Mouse (Mus musculus) testis, postnatal 14 days (tissue): Measurements from ENCODE around the gene Pfkfb3.
A peak's percentile ranks its signal among the peaks of the same experiment; 100 is the strongest.
"Not testable (repeated sequence)": the region's sequence is repeated elsewhere in the genome, so short reads cannot be mapped to it uniquely, and the experiment has no call there.

Experiments
- DNase-seq: peaks from one replicate; pipeline ENCODE4 v3.0.0; 2021; ENCODE audit warnings: low spot score

Pfkfb3 gene

DNA sequence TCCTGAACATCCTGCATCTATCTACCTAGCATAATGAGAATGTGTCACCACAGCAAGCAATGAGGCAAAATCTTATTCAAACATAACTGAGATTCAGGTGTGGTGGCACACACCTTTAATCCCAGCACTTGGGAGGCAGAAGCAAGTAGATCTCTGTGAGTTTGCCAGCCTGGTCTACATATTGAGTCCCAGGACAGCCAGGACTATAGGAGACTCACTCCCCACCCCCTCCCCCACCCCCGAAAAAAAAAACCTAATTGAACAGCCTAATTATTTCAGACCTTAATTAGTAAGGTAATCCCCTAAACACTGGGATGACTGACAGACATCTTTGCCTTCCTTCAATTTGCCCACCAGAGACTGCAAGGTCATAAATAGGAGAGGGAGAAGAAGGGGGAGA, 2.2 kb downstream of the Pfkfb3 start:
- DNase-seq, result no peak

DNA sequence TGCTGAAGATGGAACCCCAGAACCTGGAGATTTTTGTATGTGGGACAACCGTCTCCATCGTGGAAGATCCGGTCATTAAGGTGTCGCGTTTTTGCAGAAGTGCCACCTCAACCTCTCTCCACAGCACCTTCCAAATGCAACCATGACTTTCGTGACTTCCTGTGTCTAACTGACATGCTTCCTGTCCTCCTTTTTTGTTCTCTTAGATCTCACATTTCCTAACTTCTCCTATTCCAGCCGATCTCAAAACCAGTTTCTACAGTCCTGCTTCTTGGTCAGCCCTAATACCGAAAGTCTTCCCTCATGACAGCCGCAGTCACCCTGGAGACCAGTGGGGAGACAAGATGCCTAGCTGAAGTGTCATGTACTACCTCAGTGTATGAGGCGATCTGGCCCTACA, 5.4 kb downstream of the Pfkfb3 start:
- no peak for DNase-seq

- DNase-seq, result no peak
Observed at GRCm38 (mm10) chr2:11547609-11548008, 6.3 kb downstream of the Pfkfb3 start.

DNA sequence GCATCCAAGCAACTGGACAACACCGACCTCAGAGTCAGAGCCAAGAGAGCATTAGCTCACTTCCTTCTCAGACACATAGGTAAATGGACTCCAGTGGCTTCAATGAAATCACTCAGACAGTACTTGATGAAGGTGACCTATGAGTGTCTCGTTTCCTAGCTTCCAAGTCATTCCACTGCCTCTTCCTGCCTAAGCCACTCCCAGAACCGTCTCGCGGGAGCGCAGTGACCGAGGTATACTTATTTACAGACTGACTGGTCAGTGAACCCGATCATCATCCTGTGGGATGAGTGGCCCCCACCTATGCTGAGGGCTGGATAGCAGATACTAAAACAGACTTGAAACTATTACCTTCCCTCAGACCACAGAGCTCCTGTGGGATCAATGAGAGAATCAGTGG, 7.8 kb downstream of the Pfkfb3 start:
- DNase-seq, result no peak

- peak; percentile 51 for DNase-seq
Observed at GRCm38 (mm10) chr2:11545380-11545779, 8.5 kb downstream of the Pfkfb3 start.

DNA sequence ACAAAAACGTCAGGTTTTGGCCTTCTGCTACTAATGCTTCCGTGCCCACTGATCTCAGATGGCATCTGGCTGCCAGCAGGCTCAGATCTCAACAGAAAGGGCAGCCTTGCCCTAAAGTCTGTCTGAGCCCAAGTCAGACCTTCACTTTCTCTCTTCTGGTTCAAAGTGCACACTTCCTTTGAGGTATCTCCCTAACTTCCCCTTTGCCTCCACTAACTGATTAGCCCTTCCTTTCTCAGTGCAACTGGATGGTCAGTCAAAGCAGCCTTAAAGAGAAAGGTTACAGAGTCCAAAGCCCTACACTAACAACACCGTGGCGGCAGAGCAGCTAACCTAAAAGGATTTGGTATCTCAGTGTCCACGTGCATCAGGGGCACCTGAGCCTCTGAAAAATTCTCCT, 9.5 kb downstream of the Pfkfb3 start:
- DNase-seq, result no peak

DNA sequence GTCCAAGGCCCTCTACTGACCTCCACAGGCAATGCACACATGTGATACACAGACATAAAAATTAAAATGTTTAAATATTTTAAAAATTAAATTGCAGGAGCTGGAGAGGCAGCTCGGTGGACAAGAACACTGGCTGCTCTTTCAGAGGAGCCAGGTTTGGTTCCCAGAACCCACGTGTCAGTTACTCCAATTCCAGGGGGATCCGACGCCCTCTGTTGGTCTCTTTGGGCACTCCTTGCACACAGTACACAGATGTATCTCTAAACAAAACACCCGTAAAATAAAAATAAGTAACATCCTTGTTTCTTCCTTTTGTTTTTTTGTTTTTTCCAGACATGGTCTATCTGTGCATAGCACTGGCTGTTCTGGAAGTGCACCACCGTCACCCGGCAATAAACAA, 10.7 kb downstream of the Pfkfb3 start:
- no peak for DNase-seq

GRCm38 (mm10) chr2:11542640-11543039, 11.2 kb downstream of the Pfkfb3 start:
- peak; percentile 35 for DNase-seq

GRCm38 (mm10) chr2:11542121-11542520, 11.8 kb downstream of the Pfkfb3 start:
- no peak for DNase-seq

- not testable (repeated sequence) for DNase-seq
Observed at GRCm38 (mm10) chr2:11541528-11541927, 12.3 kb downstream of the Pfkfb3 start.

GRCm38 (mm10) chr2:11535966-11536365, 17.9 kb downstream of the Pfkfb3 start:
- DNase-seq, result no peak

DNA sequence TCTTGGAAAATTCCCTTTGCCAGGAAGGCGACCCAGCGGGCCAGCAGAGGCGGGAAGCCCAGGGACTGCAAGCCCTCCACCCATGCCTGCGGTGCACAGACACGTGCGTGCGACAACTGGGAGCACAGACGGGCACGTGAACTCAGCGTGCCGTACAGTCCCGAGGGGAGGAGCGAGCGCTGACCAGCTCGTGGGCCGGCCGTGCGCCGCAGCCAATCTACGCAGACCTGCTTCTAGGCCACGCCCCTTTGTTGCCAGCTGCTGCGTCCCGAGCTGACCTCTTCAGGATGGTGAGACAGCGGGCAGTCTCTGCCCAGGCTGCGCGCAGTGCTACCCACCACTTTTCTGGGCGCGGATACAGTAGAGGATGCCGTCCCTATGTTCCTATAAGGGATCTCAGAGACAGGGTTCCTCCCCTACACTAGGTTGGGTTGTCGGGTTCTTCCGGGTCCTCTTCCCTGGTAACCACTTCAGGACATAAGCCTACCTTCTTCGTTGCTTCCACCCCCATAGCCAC, 18.4 kb downstream of the Pfkfb3 start:
- DNase-seq, result peak; percentile 94

DNA sequence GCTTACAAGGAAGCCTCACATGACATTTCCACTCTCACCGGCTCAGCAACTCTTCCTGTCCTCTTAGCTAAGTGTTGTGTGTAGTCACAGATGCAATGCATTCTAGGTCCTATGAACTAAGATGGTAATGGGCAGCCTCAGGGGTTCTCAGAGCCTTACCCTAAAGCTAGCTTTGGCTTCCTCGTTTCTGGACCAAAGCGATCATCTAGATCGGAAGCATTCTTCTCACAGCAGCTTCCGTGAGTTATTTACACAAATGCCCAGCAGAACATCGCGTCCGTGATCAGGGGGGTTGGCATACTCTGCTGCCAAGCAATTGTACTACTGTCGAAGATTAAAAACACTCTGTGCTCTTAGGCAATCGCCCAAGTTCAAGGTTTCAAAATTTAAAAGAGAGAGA, 19.1 kb downstream of the Pfkfb3 start:
- peak; percentile 60 for DNase-seq

GRCm38 (mm10) chr2:11530101-11530500, 23.8 kb downstream of the Pfkfb3 start:
- DNase-seq, result no peak

DNA sequence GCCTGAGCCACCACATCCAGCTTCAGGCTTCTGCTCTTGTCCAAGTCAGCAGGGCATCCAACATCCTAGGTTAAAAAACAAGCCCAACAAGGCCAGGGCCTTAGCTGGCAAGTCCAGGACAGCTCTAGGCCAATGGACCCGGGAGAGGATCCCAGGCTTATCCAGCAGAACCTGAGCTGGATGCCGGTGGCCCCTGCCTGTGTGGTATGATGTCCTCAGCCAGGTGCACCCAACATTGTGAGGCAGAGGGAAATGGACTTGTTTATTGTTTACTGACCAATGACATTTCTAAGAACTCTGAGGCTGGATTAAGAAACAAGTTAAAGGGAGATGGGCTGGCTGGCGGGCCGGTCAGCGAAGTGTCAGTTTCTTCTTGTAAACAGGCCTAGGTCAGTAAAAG, 27.8 kb downstream of the Pfkfb3 start:
- DNase-seq, result no peak

DNA sequence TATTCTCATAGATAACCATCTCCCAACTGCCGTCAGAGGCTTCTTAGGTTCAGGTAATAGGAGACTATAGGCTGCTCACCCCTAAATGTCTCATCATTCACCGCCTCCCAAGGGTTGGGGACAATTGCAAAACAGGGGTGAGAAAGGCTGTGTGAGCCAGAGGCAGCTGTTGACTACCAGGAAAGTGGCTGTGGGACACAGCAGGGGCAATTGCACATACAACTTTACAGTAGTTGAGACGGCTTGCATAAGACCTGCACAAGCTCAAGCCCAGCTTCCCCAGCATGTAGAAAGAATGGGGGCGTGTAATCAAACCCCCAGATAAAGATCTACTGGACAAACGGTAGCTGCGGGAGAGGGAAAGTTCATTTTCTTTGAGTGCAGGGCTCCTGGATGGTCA, 29.1 kb downstream of the Pfkfb3 start:
- DNase-seq, result no peak

GRCm38 (mm10) chr2:11521758-11522157, 32.1 kb downstream of the Pfkfb3 start:
- no peak for DNase-seq

- DNase-seq, result no peak
Observed at GRCm38 (mm10) chr2:11520786-11521185, 33.1 kb downstream of the Pfkfb3 start.

DNA sequence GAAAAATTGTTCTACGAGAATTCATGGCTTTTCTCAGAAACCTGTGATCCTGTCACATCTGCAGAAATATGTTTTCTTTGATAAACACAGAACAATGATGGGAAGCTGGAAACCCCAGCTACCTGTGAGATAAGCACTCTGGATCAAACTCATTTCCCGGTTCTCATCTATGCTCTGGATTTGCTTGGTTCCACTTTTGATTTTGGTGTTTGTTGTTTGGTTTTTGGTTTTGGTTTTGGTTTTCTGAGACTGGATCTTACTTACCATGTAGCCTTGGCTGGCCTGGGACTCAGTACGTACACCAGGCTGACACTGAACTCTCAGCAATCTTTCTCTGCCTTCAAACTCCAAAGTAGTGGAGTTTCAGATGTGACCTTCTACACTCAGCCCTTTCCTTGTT, 38.0 kb downstream of the Pfkfb3 start:
- no peak for DNase-seq

DNA sequence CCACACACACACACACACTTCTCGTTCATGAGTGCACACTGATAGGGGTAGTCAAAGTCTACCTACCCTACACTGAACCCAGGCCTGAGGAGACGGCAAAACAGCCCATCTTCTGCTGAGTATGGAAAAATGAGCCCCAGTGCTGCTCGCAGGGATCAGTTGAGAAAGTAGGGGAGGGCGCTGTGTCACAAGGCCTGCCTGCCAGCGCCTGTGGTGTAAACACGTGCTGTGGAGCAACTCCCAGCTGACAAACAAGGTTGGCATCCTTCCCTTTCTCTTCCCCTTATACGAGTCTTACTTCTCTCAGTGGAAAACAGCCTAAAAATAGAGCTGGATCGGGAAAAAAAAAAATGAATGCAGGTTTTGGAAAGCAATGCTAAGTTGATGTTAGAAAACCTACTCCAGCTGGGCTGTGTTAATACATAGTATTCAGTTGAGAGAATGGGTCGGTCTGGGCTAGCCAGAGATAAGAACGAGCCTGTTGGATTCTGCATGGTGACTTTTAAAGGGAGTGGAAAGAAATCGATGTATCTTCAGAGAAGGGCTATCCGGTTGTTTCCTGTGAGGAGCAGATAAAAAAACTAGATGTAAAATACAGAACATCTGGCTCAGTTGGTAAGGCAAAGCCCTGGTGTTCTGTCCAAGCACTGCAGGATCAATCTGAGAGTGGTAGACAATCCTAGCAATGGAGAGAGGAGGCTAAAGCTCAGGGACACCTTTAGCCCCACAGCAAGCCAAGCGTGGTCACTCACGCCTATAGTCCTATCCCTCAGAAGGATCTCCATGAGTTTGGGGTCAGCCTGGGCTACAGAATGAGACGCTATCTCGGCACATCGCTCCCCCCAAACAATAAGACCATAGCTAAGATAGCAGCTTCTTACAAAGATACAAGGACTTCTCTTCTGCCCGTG, 40.6 kb downstream of the Pfkfb3 start:
- DNase-seq, result peak; percentile 31

GRCm38 (mm10) chr2:11512127-11512526, 41.8 kb downstream of the Pfkfb3 start:
- DNase-seq, result no peak

DNA sequence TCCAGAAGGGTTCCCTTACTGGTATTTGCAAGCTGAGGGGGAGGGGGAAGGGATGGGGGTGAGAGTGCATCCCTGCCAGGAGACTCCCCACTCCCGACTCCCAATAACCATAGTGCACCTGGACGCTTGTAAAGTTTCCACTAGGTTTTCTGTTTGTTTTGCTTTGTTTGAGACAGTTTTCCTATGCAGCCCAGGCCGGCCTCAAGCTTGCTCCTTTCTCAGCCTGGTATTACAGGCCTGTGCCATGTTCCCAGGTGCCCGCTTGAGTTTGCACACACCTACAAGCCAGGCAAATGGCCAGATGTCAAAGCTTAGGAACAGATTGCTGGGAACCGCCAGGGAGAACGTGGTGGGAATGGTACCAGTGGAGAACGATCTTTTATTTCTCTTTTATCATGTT, 50.1 kb downstream of the Pfkfb3 start:
- no peak for DNase-seq

- DNase-seq, result peak; percentile 24
Observed at GRCm38 (mm10) chr2:11502901-11503431, 50.9 kb downstream of the Pfkfb3 start.
